Mouse (Mus musculus) midbrain, embryonic 16.5 days (tissue): Measurements from ENCODE around the gene Auts2. TPM values are rescaled to one million over a fixed set of nuclear protein-coding genes. Genes with fewer than 3 reads are reported as not detected.

Experiments
- ATAC-seq: fragments of 200-750 bp; cut with Nextera tagmentation; 2 replicates; pipeline ENCODE4 v1.8.0; 2017; ENCODE audit warnings: moderate TSS enrichment
- H3K27ac ChIP-seq: fragments of 300-500 bp; sonication (generic); 2 replicates; pipeline ENCODE4 v1.5.1; 2014; ENCODE audit warnings: mild to moderate bottlenecking, low read length, mixed read lengths
- H3K27me3 ChIP-seq: fragments of 300-500 bp; sonication (generic); 2 replicates; pipeline ENCODE4 v1.6.1; 2014; ENCODE audit warnings: low read depth, low read length, mixed read lengths; ENCODE audit not compliant: control insufficient read depth, insufficient read depth
- H3K36me3 ChIP-seq: fragments of 300-500 bp; sonication (generic); 2 replicates; pipeline ENCODE4 v1.6.1; 2014; ENCODE audit warnings: mild to moderate bottlenecking, low read length, moderate library complexity, mixed read lengths; ENCODE audit not compliant: control insufficient read depth, insufficient read depth
- H3K4me1 ChIP-seq: fragments of 300-500 bp; sonication (generic); 2 replicates; pipeline ENCODE4 v1.6.1; 2014; ENCODE audit warnings: mild to moderate bottlenecking, low read length, mixed read lengths; ENCODE audit not compliant: control insufficient read depth, insufficient read depth
- H3K4me2 ChIP-seq: fragments of 300-500 bp; sonication (generic); 2 replicates; pipeline ENCODE4 v1.6.1; 2014; ENCODE audit warnings: mild to moderate bottlenecking, low read length, mixed read lengths
- H3K4me3 ChIP-seq: fragments of 300-500 bp; sonication (generic); 2 replicates; pipeline ENCODE4 v1.5.1; 2014; ENCODE audit warnings: low read depth, mild to moderate bottlenecking, low read length, moderate library complexity, mixed read lengths
- H3K9ac ChIP-seq: fragments of 300-500 bp; sonication (generic); 2 replicates; pipeline ENCODE4 v1.6.1; 2014; ENCODE audit warnings: low read depth, low read length, mixed read lengths
- H3K9me3 ChIP-seq: fragments of 300-500 bp; sonication (generic); replicated peaks from 2 replicates; pipeline ENCODE4 v1.6.1; 2014; ENCODE audit warnings: mild to moderate bottlenecking, low read length, mixed read lengths; ENCODE audit not compliant: control insufficient read depth, poor library complexity, severe bottlenecking
- WGBS: fragments of 180-500 bp; shearing (Covaris S2); extraction: QIAGEN DNeasy Blood & Tissue Kit; methylation state at CpG from one replicate; pipeline ENCODE4 v1.1.7; 2014; 5-methylcytosine and 5-hydroxymethylcytosine counted together
- polyA plus RNA-seq: library from polyadenylated mRNA; unstranded; fragments of >200 nt; fragmentation: Nextera tagmentation; extraction: Ambion mirVana; gene quantifications from 2 replicates; pipeline ENCODE4 v1.2.1, GENCODE M21; 2015

The Auts2 gene
- polyA plus RNA-seq, 1 experiment from 2014 or later, result 49.8 TPM

GRCm38 (mm10) chr5:132445213-132445954 is 97.8 kb downstream of the Auts2 start:
- no peaks in the 10 kb centered on the region for H3K9me3 ChIP-seq
- H3K27ac ChIP-seq, result no peak overlapping the region

GRCm38 (mm10) chr5:132442948-132443347 is 100.2 kb downstream of the Auts2 start:
- no peaks in the 10 kb centered on the region for H3K36me3 ChIP-seq
- no peak overlapping the region for H3K4me3 ChIP-seq
- ATAC-seq, result no peak
- no peak overlapping the region for H3K27ac ChIP-seq
- H3K9ac ChIP-seq, result no peak overlapping the region
- no peaks in the 10 kb centered on the region for H3K27me3 ChIP-seq
- WGBS, result 88% methylated on average over 4 of the region's 4 CpGs
- H3K9me3 ChIP-seq, result no peaks in the 10 kb centered on the region
- no peak overlapping the region for H3K4me2 ChIP-seq
- peaks cover 9% of the 10 kb centered on the region for H3K4me1 ChIP-seq

More at GRCm38 (mm10) chr5:132445213-132445954, 97.8 kb downstream of the Auts2 start:
- ATAC-seq, result no peak
- WGBS, result 76% methylated on average over 4 of the region's 4 CpGs
- Histone ChIP-seq H3K4me2 (no peak overlapping the region), H3K9ac (no peak overlapping the region), H3K4me3 (no peak overlapping the region), H3K27me3 (no peaks in the 10 kb centered on the region), H3K4me1 (peaks cover 9% of the 10 kb centered on the region), H3K36me3 (no peaks in the 10 kb centered on the region)

GRCm38 (mm10) chr5:132438414-132438813 is 104.7 kb downstream of the Auts2 start:
- Histone ChIP-seq H3K27me3 (no peaks in the 10 kb centered on the region), H3K9me3 (no peaks in the 10 kb centered on the region), H3K4me1 (peaks cover 3% of the 10 kb centered on the region; the same call in 1 of the 2 replicates), H3K27ac (no peak overlapping the region), H3K4me2 (no peak overlapping the region), H3K4me3 (no peak overlapping the region), H3K36me3 (no peaks in the 10 kb centered on the region), H3K9ac (no peak overlapping the region)
- no peak for ATAC-seq
- WGBS, result 44% methylated on average over 4 of the region's 4 CpGs

- Histone ChIP-seq H3K27me3 (no peaks in the 10 kb centered on the region), H3K9me3 (no peaks in the 10 kb centered on the region), H3K4me2 (no peak overlapping the region), H3K4me3 (no peak overlapping the region), H3K4me1 (peaks cover 3% of the 10 kb centered on the region; the same call in 1 of the 2 replicates), H3K36me3 (no peaks in the 10 kb centered on the region), H3K27ac (no peak overlapping the region), H3K9ac (no peak overlapping the region)
- no peak for ATAC-seq
- WGBS, result 55% methylated on average over 8 of the region's 8 CpGs
Observed at GRCm38 (mm10) chr5:132437994-132438393, 105.2 kb downstream of the Auts2 start.

- WGBS, result 92% methylated on average over 8 of the region's 8 CpGs
- no peak overlapping the region for H3K4me3 ChIP-seq
- no peaks in the 10 kb centered on the region for H3K36me3 ChIP-seq
- no peak overlapping the region for H3K4me2 ChIP-seq
- no peaks in the 10 kb centered on the region for H3K27me3 ChIP-seq
- no peak overlapping the region for H3K27ac ChIP-seq
- no peak for ATAC-seq
- no peaks in the 10 kb centered on the region for H3K9me3 ChIP-seq
- H3K4me1 ChIP-seq, result peaks cover 3% of the 10 kb centered on the region; the same call in 1 of the 2 replicates
- no peak overlapping the region for H3K9ac ChIP-seq
Observed at GRCm38 (mm10) chr5:132437478-132437877, 105.7 kb downstream of the Auts2 start.

GRCm38 (mm10) chr5:132436901-132437300 is 106.2 kb downstream of the Auts2 start:
- H3K27ac ChIP-seq, result no peak overlapping the region
- no peaks in the 10 kb centered on the region; the same call in 1 of the 2 replicates for H3K4me1 ChIP-seq
- no peak overlapping the region for H3K9ac ChIP-seq
- no peak overlapping the region for H3K4me2 ChIP-seq
- no peaks in the 10 kb centered on the region for H3K9me3 ChIP-seq
- WGBS, result 67% methylated on average over 1 of the region's 1 CpGs
- no peak for ATAC-seq
- no peak overlapping the region for H3K4me3 ChIP-seq
- H3K36me3 ChIP-seq, result no peaks in the 10 kb centered on the region
- no peaks in the 10 kb centered on the region for H3K27me3 ChIP-seq

GRCm38 (mm10) chr5:132436473-132436872 is 106.7 kb downstream of the Auts2 start:
- 94% methylated on average over 2 of the region's 2 CpGs for WGBS
- no peak overlapping the region for H3K4me2 ChIP-seq
- H3K9me3 ChIP-seq, result no peaks in the 10 kb centered on the region
- ATAC-seq, result no peak
- H3K4me3 ChIP-seq, result no peak overlapping the region
- no peak overlapping the region for H3K27ac ChIP-seq
- H3K36me3 ChIP-seq, result no peaks in the 10 kb centered on the region
- no peaks in the 10 kb centered on the region; the same call in 1 of the 2 replicates for H3K4me1 ChIP-seq
- H3K27me3 ChIP-seq, result no peaks in the 10 kb centered on the region
- no peak overlapping the region for H3K9ac ChIP-seq

GRCm38 (mm10) chr5:132435401-132435800 is 107.7 kb downstream of the Auts2 start:
- Histone ChIP-seq H3K9ac (no peak overlapping the region), H3K9me3 (no peaks in the 10 kb centered on the region), H3K27me3 (no peaks in the 10 kb centered on the region), H3K4me3 (no peak overlapping the region), H3K36me3 (no peaks in the 10 kb centered on the region), H3K4me1 (no peaks in the 10 kb centered on the region; the same call in 1 of the 2 replicates), H3K4me2 (no peak overlapping the region), H3K27ac (no peak overlapping the region)
- no peak for ATAC-seq
- WGBS, result 34% methylated on average over 5 of the region's 5 CpGs

GRCm38 (mm10) chr5:132433377-132434115 is 109.6 kb downstream of the Auts2 start:
- H3K27ac ChIP-seq, result no peak overlapping the region
- no peak for ATAC-seq
- peaks cover 6% of the 10 kb centered on the region for H3K4me1 ChIP-seq
- H3K4me2 ChIP-seq, result no peak overlapping the region
- WGBS, result 85% methylated on average over 6 of the region's 6 CpGs
- no peaks in the 10 kb centered on the region for H3K27me3 ChIP-seq
- H3K4me3 ChIP-seq, result no peak overlapping the region
- no peaks in the 10 kb centered on the region for H3K9me3 ChIP-seq
- H3K36me3 ChIP-seq, result no peaks in the 10 kb centered on the region
- no peak overlapping the region for H3K9ac ChIP-seq
